In the genomic region with DNA sequence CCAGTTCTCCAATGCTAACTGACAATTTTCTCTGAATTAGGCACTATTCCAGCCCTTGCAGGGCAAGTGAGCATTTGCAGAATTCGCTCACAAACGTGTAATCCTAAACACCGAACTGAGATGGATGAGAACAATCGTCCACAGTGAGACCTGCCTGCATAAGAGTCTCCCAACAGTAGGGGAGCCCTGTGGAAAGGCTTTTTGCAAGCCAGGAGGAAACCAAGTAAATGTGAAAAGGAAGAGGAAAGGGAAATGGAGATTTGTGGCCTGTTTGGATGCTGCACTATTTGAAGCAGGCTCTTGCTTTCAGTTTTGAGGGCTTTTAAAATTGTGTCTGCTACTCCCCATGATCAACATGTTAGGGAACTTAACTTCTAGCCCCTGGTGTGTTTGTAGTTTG, we compare ENCODE assay signal across 16 mouse cellular contexts.
DNase-seq lines count a peak whose midpoint lies in the region; TF ChIP-seq lines count a peak whose summit lies in the region.
"Had no signal": no experiment of that assay in that cellular context is flagged by ENCODE, and none has a peak within 500 bp of the region (broad histone marks: within the 10 kb centered on the region; RNA-seq: fewer than 3 reads in every experiment).

No protein-coding gene starts in this region.

- DNase-seq in gastrocnemius, adult 2 months = no peak
- no peak for DNase-seq in gastrocnemius, postnatal 36 days
- DNase-seq in layer of hippocampus, postnatal 14 days (ENCODE audit: low spot score in 2 of 2) = peak; percentile 3 to 6
- DNase-seq in layer of hippocampus, postnatal 25 days (ENCODE audit: extremely low spot score in 1 of 2, low spot score in 1 of 2) = no peak
- peak; percentile 21 for DNase-seq in R1 (ENCODE audit: low read depth, low spot score)
- peak; percentile 26 for DNase-seq in kidney, adult 9 months
- no peak for DNase-seq in thymus, postnatal 0 days (ENCODE audit: low spot score)
- no peak for DNase-seq in spleen, postnatal 4 days (ENCODE audit: low spot score in 2 of 2)
- DNase-seq: adrenal gland, postnatal 36 days; cerebellum, adult 8-10 months; right cerebral cortex, postnatal 14 days had no signal

- H3K27ac ChIP-seq in gastrocnemius, adult 2 months = peak overlapping the region; percentile 38; the same call in 1 of the 2 replicates
- H3K27ac ChIP-seq: embryonic facial prominence, embryonic 12.5 days; forebrain, embryonic 15.5 days; hindbrain, embryonic 12.5 days; midbrain, embryonic 13.5 days; neural tube, embryonic 12.5 days had no signal

- H3K4me3 ChIP-seq in gastrocnemius, adult 2 months = no peak overlapping the region
- H3K4me3 ChIP-seq: embryonic facial prominence, embryonic 12.5 days; forebrain, embryonic 15.5 days; hindbrain, embryonic 12.5 days; midbrain, embryonic 13.5 days; neural tube, embryonic 12.5 days had no signal

- intact Hi-C loops in gastrocnemius, adult 2 months (cut with DNase I) = no loop called here
- intact Hi-C loops in gastrocnemius, postnatal 36 days (cut with DNase I) = no loop called here

- TF ChIP-seq CTCF in gastrocnemius, adult 2 months (IDR thresholded peaks at IDR 0.05) = no peak; the same call in 1 of the 2 replicates

Comparison
In these comparisons a context has a peak if more than half of its experiments do, and no peak if none do; other contexts are left out.
1. DNase-seq: peak in layer of hippocampus, postnatal 14 days (2 of 2), R1 (single experiment) and kidney, adult 9 months (single experiment); none in gastrocnemius, adult 2 months (single experiment), gastrocnemius, postnatal 36 days (0 of 2), layer of hippocampus, postnatal 25 days (0 of 2), thymus, postnatal 0 days (single experiment) and spleen, postnatal 4 days (0 of 2).